Mouse (Mus musculus) embryonic fibroblast, embryonic 13.5 days (primary cell): ENCODE measurements around the gene Stx5a. TPM values are rescaled to one million over a fixed set of nuclear protein-coding genes. Genes with fewer than 3 reads are reported as not detected.

Experiments used
- H3K27ac ChIP-seq: 2 replicates; pipeline ENCODE4 v1.5.1; 2012; ENCODE audit warnings: low read length, control low read depth, inconsistent platforms; ENCODE audit not compliant: insufficient read depth
- H3K4me1 ChIP-seq: 2 replicates; pipeline ENCODE4 v1.6.1; 2011; ENCODE audit warnings: low read length; ENCODE audit not compliant: control insufficient read depth, insufficient read depth
- H3K4me3 ChIP-seq: 2 replicates; pipeline ENCODE4 v1.5.1; 2011; ENCODE audit warnings: mild to moderate bottlenecking, control low read depth, low read length; ENCODE audit not compliant: insufficient read depth
- CTCF ChIP-seq: IDR thresholded peaks from 2 replicates; pipeline ENCODE4 v1.5.1; 2011; ENCODE audit warnings: mild to moderate bottlenecking, control low read depth, low read length, moderate library complexity, borderline replicate concordance; ENCODE audit not compliant: insufficient read depth
- POLR2A ChIP-seq: IDR thresholded peaks from 2 replicates; pipeline ENCODE4 v1.6.1; 2011; ENCODE audit warnings: low read depth, mild to moderate bottlenecking, control low read depth, low read length, moderate library complexity
- polyA plus RNA-seq: library from polyadenylated mRNA; stranded (reverse); fragments of >200 nt; gene quantifications from 2 replicates; pipeline ENCODE4 v1.2.4, GENCODE M21; 2011; ENCODE audit warnings: low read depth; ENCODE audit not compliant: missing spikeins, insufficient read length

Stx5a gene
- polyA plus RNA-seq, 1 experiment: 114 TPM

- TF ChIP-seq POLR2A: no peak
- no peak overlapping the region for H3K4me3 ChIP-seq
- H3K4me1 ChIP-seq: peaks cover 7% of the 10 kb centered on the region; the same call in 1 of the 2 replicates
- H3K27ac ChIP-seq: no peak overlapping the region
Measured at GRCm38 (mm10) chr19:8739646-8740045, 1.6 kb upstream of the Stx5a start.

- H3K4me3 ChIP-seq: peak within 1 kb of the TSS; percentile 78
- peak within 1 kb of the TSS; percentile 96 for H3K27ac ChIP-seq
- TF ChIP-seq CTCF (no peak), POLR2A (no peak)
- H3K4me1 ChIP-seq: peaks cover 6% of the 10 kb centered on the region; the same call in 1 of the 2 replicates
Measured at GRCm38 (mm10) chr19:8740603-8741002, 610 bp upstream of the Stx5a start, which contains the start of gene 1700092M07Rik. TSS of gene 1700092M07Rik (plus strand) at chr19:8740718.

GRCm38 (mm10) chr19:8742176-8742575, 963 bp downstream of the Stx5a start:
- Histone ChIP-seq H3K4me3 (peak overlapping the region; percentile 91), H3K27ac (peak overlapping the region; percentile 46), H3K4me1 (peaks cover 6% of the 10 kb centered on the region; the same call in 1 of the 2 replicates)
- TF ChIP-seq CTCF: no peak
- no peak for TF ChIP-seq POLR2A

- Histone ChIP-seq H3K27ac (no peak overlapping the region), H3K4me3 (no peak overlapping the region), H3K4me1 (peaks cover 6% of the 10 kb centered on the region; the same call in 1 of the 2 replicates)
- no peak for TF ChIP-seq POLR2A
- TF ChIP-seq CTCF: no peak
Measured at GRCm38 (mm10) chr19:8745382-8745781, 4.2 kb downstream of the Stx5a start.

- Histone ChIP-seq H3K4me1 (peaks cover 6% of the 10 kb centered on the region; the same call in 1 of the 2 replicates), H3K4me3 (no peak overlapping the region), H3K27ac (no peak overlapping the region)
- TF ChIP-seq CTCF: no peak
- no peak for TF ChIP-seq POLR2A
Measured at GRCm38 (mm10) chr19:8747368-8747767, 6.2 kb downstream of the Stx5a start.

GRCm38 (mm10) chr19:8755652-8756051, 14.4 kb downstream of the Stx5a start:
- TF ChIP-seq CTCF: no peak
- no peak for TF ChIP-seq POLR2A
- Histone ChIP-seq H3K27ac (no peak overlapping the region), H3K4me1 (peaks cover 9% of the 10 kb centered on the region; the same call in 1 of the 2 replicates), H3K4me3 (no peak overlapping the region)

- TF ChIP-seq CTCF: no peak
- peak; percentile 94 for TF ChIP-seq POLR2A
- peaks cover 9% of the 10 kb centered on the region; the same call in 1 of the 2 replicates for H3K4me1 ChIP-seq
- H3K4me3 ChIP-seq: peak within 1 kb of the TSS; percentile 99
- peak within 1 kb of the TSS; percentile 87 for H3K27ac ChIP-seq
Measured at GRCm38 (mm10) chr19:8756635-8757387, 15.6 kb downstream of the Stx5a start, which contains the start of gene Nxf1. TSS of gene Nxf1 (plus strand) at chr19:8757073.

- Histone ChIP-seq H3K27ac (peak overlapping the region; percentile 10; the same call in 1 of the 2 replicates), H3K4me3 (peak overlapping the region; percentile 99)
Measured at GRCm38 (mm10) chr19:8757471-8757998, 16.3 kb downstream of the Stx5a start.

GRCm38 (mm10) chr19:8758899-8759298, 17.7 kb downstream of the Stx5a start:
- Histone ChIP-seq H3K27ac (no peak overlapping the region), H3K4me3 (peak overlapping the region; percentile 44; the same call in 1 of the 2 replicates), H3K4me1 (peaks cover 9% of the 10 kb centered on the region; the same call in 1 of the 2 replicates)
- TF ChIP-seq CTCF: no peak
- no peak for TF ChIP-seq POLR2A

More at GRCm38 (mm10) chr19:8757471-8757998, 16.3 kb downstream of the Stx5a start:
- H3K4me1 ChIP-seq: peaks cover 9% of the 10 kb centered on the region; the same call in 1 of the 2 replicates
- TF ChIP-seq CTCF (no peak), POLR2A (no peak)

- H3K4me1 ChIP-seq: 0 out of 2 replicates have a peak, but pooled peaks cover 2% of the 10 kb centered on the region
- no peak overlapping the region for H3K27ac ChIP-seq
- no peak overlapping the region for H3K4me3 ChIP-seq
- no peak for TF ChIP-seq POLR2A
- no peak for TF ChIP-seq CTCF
Measured at GRCm38 (mm10) chr19:8760757-8761156, 19.5 kb downstream of the Stx5a start.
